Mouse (Mus musculus) central nervous system, embryonic 18 days (tissue): ENCODE results near the gene Olfr729. TPM values are rescaled to one million over a fixed set of nuclear protein-coding genes. Genes with fewer than 3 reads are reported as not detected.

Experiments used
- polyA plus RNA-seq: library from polyadenylated mRNA; depleted of rRNA; stranded (reverse); fragments of >200 nt; gene quantifications from 2 replicates; pipeline ENCODE4 v1.2.3, GENCODE M21; 2012; rRNA removed

Gene Olfr729
- polyA plus RNA-seq = not detected in 2 replicates

DNA sequence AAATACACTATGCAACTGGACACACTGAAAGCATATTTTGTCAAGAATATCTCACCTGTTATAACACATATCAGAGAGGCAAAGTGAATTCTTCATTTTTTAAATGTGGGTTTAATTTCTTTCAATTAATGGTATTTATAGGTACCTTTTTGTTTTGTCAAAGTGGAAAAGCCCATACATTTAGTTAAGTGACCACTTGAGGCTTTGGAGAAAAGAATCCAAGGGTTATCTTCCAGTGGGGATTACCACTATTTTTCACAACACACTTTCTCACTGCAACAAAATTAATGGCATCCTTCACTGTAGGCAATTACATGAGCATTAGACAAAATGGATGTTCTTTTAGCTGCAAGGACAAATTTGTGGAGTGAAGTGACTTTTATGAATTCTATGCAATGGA, at the start of gene Olfr729:
Gene Olfr729, minus strand, starts transcription at position 101 of the 400 bp plus-strand sequence.

DNA sequence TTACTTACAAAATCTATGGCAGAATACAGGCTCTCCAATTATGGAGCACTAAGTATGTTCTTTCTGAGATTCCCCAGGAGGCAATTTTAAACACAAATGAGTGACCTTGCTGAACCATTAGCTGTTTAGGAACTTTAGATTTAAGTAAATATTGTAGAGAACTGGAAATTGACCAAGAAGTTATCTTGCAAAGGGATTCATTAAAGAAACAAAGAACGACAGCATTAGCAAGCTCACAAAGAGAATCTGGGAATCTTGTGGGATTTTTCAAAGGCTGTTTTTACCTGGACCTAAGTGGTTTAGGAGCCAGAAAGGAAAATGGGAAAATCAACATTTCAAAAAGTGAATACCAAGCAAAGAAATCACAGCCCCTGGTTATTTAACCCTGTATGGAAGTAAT, 35.4 kb upstream of the Olfr729 start, which contains the start of gene Olfr730:
Gene Olfr730, minus strand, starts transcription at position 101 of the 400 bp plus-strand sequence.

DNA sequence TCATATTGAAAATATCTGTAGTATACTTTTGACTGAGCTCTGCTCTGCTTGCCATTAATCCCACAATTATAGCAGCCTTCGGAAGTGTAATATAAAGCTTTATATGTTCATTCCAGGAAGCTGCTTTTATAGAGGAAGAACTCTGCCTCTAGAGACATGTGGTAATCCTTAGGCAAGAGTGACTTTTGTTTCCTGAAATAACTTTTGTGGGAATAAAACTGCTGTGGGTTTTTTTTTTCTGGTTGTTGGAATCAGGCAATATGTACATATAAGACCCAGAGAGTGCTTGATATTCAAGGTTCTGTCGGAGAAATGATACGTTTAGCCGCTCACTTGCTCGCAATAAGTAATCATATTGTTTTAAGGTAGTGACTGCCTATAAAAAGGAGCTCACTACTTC, 10.1 kb downstream of the Olfr729 start, which contains the start of gene Olfr728:
Gene Olfr728, minus strand, starts transcription at position 101 of the 400 bp plus-strand sequence.

DNA sequence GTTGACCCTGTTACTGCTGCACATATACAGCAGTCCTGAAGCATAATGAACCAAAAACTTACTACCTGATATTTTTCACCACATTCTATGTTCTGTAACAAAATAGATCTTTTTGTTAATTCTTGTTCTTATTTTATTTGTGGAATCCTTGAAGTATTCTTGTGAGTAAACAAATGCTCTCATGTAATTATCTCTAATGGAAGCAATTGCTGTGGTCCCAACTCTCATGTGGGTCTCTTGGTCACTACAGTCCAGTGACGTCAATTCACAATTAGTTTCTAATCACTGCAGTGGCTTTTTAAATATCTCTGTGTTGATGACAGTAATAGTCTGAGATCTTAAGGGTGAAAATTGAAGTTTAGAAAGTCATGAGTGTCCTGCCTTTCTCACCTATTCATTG, 29.8 kb downstream of the Olfr729 start, which contains the start of gene Olfr727:
Gene Olfr727, plus strand, starts transcription at position 301 of the 400 bp plus-strand sequence.

Other genes starting within 250 kb of the Olfr729 start
- not detected in 2 replicates for gene Olfr723, start 221.1 kb downstream of the Olfr729 start, polyA plus RNA-seq
- not detected in 2 replicates for gene Olfr724, start 189.6 kb downstream of the Olfr729 start, polyA plus RNA-seq
- gene Olfr725, start 112.5 kb downstream of the Olfr729 start, polyA plus RNA-seq = not detected in 2 replicates
- not detected in 2 replicates for gene Olfr726, start 62.0 kb downstream of the Olfr729 start, polyA plus RNA-seq
- gene Olfr727, start 29.7 kb downstream of the Olfr729 start, polyA plus RNA-seq = not detected in 2 replicates
- not detected in 2 replicates for gene Olfr728, start 10.2 kb downstream of the Olfr729 start, polyA plus RNA-seq
- not detected in 2 replicates for gene Olfr730, start 35.3 kb upstream of the Olfr729 start, polyA plus RNA-seq
- gene Olfr731, start 89.0 kb upstream of the Olfr729 start, polyA plus RNA-seq = not detected in 2 replicates
- not detected in 2 replicates for gene Olfr732, start 131.3 kb upstream of the Olfr729 start, polyA plus RNA-seq
- gene Olfr733, start 148.6 kb upstream of the Olfr729 start, polyA plus RNA-seq = not detected in 2 replicates
- gene Olfr734, start 173.9 kb upstream of the Olfr729 start, polyA plus RNA-seq = not detected in 2 replicates
- gene Olfr735, start 196.0 kb upstream of the Olfr729 start, polyA plus RNA-seq = not detected in 2 replicates
- gene Tlr11, start 205.0 kb upstream of the Olfr729 start, polyA plus RNA-seq = not detected in 2 replicates
- not detected in 2 replicates for gene Olfr736, start 228.3 kb upstream of the Olfr729 start, polyA plus RNA-seq